Mouse (Mus musculus) adrenal gland (tissue): ENCODE results near the gene Tmub2.
"Not testable (repeated sequence)": the region's sequence is repeated elsewhere in the genome, so short reads cannot be mapped to it uniquely, and the experiment has no call there.

Source experiments
- intact Hi-C: fragments of 180-260 bp; cut with DNase I; formaldehyde crosslinking; loops from one replicate; pipeline ENCODE4 v1.15.1; 2025

Tmub2 gene

DNA sequence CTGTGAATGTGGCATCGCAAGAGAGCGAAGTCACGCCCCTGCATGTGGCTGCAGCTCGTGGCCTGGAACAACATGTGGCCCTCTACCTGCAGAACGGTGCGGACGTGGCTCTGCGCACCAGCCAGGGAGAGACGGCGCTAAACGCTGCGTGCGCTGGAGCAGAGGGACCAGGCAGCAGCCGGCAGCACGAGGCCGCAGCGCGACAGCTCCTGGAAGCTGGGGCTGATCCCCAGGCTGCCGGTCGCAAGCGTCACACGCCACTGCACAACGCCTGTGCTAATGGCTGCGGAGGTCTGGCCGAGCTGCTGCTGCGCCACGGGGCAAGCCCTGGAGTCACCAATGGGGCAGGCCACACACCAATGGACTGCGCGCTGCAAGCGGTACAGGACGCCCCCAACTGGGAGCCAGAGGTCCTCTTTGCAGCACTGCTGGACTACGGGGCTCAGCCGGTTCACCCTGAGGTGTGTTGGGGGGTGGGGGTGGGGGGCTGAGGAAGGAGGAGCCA lies 8.3 kb upstream of the Tmub2 start:
- intact Hi-C loops: no loop called here

DNA sequence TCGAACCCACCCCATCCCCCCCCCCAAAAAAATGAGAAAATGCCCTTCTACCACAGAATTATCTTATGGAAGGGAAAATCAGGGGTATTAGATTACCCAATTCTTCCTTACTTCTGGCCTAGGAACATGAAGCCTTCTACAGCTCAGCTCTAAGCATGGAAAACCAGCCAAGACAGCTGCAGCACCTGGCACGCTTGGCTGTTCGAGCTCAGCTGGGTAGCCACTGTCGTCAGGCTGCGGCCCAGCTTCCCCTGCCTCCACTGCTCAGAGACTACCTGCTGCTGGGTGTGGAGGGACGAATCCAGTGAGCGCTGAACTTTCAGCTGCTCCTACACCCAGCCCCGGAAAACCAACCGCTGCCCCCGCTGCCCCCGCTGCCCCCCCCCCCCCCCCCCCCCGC lies 7.0 kb upstream of the Tmub2 start:
- intact Hi-C loops: no loop called here

DNA sequence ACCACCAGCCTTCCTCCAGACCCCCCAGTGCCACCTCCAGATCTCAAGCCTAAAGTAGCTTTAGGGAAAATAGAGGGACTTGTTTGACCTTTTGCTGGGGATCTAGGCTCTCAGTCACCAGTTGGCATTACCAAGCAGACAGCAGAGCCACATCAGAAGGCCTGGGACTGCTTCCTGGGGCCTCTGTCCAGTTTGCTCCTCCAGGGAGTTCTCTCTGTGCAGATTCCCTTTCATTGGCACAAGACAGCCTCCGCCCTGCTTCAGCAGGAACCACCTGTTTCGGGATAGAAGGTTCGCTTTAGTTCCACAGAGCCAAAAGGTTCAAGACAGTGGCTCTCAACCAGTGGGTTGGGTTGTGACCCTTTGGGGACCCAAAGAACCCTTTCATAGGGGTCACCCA lies 5.1 kb upstream of the Tmub2 start:
- intact Hi-C loops: no loop called here

DNA sequence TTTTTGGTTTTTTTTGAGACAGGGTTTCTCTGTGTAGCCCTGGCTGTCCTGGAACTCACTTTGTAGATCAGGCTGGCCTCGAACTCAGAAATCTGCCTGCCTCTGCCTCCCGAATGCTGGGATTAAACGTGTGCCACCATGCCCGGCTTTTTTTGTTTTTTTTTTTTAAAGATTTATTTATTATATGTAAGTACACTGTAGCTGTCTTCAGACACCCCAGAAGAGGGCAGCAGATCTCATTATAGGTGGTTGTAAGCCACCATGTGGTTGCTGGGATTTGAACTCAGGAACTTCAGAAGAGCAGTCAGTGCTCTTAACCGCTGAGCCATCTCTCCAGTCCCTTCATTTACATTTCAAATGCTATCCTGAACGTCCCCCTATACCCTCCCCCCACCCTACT lies 4.5 kb upstream of the Tmub2 start:
- intact Hi-C loops: not testable (repeated sequence)

DNA sequence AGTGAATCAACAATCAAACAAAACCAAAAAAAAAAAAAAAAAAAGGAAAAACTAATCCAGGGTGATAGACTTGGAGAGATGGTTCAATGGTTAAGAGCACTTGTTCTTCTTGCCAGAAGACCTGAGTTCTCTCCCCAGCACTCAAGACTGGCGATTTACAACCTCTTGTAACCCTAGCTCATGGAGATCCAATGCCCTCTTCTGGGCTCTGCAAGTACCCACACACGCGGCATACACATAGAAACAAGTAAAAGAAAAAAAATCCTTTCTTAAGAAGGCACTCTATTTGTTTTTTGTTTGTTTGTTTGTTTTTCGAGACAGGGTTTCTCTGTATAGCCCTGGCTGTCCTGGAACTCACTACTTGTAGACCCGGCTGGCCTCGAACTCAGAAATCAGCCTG lies 809 bp upstream of the Tmub2 start:
- intact Hi-C loops: no loop called here

DNA sequence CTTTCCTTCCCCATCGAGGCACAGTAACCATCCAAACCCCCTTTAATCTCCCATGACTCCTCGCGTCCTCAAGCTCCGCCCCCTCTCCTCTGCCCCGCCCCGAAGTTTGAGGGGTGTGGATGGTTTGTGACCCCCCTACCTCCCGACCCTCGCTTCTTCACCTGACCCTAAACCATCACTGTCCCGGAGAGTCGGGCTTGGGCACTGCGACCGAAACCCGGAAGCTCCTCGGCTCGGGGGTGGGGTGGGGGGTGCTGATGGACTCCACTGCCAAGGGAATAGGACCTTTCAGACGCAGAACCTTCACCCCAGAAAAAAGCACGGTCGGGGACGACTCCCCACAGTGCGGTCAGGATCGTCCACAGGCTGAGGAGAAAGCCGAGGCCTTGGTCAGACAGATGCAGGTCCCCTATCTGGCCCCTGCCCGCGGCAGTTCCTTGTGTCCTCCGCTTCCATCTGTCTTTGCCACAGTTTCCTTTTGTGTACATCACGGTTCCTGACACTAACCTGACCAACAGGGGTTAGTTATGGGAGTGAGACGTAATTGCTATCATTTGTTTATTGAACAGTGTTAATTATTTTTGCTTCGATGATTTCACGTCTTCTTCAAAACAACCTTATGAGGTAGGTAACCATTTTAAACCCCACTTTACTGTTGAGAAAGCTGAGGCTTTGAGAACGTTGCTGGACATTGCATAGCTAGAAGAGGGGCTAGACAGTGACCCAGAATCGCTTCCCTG lies 534 bp downstream of the Tmub2 start:
- intact Hi-C loops: no loop called here

DNA sequence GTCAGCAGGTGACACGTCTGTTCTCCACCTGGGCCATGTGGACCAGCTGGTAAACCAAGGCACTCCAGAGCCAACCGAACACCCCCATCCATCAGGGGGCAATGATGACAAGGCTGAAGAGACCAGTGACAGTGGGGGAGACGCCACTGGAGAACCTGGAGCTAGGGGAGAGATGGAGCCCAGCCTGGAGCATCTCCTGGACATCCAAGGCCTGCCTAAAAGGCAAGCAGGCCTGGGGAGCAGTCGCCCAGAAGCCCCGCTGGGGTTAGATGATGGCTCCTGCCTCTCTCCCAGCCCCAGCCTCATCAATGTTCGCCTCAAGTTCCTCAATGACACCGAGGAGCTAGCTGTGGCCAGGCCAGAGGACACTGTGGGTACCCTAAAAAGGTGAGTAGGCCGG lies 2.8 kb downstream of the Tmub2 start:
- intact Hi-C loops: no loop called here

- intact Hi-C loops: no loop called here
These were observed 3.5 kb downstream of the Tmub2 start for GRCm38 (mm10) chr11:102288027-102288804.

DNA sequence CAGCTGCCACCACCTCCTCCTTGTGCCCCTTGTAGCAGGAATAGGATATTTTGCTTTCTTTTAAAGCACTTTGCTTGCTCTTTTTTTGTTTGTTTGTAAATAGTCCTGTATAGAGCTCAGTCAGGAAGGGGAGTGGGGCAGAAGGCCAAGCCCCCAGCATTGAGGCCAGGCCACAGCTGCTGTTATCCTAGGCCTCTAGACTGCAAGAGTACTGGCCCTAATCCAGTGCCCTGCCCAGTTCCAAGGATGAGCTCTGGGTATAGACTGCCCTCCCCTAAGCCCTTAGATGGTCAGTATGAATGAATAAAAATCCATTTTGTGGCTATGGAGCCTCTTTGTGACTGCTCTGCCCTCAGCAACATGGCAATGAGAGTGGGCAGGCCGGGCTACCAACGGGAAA lies 4.2 kb downstream of the Tmub2 start:
- intact Hi-C loops: no loop called here

DNA sequence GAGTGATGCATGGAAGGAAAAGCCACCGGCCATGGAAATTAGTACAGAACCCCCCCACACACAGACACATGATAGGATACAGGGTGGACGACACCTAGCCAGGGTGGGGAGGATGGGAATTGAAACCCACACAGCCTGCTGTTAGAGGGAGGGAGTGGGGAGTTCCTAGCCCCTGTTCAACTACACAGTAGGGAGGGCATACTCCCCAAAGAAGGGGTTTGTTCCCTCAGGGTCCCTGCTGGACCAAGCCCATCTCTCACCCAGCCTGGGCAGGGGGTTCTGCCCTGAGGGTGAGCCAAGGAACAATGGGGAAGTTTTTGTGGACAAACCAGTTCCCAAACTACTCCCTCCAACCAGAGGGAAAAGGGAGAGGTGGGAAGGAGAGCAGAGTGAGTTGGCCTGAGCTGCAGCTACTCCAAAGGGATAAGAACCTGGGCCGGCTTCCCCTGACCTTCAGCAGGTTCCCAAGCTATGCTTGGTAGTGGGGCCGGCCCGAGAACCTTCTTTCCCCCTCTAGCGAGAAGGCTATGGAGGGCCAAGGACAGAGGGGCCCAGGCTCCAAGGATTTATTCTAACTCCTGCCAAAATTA lies 4.9 kb downstream of the Tmub2 start:
- intact Hi-C loops: no loop called here

DNA sequence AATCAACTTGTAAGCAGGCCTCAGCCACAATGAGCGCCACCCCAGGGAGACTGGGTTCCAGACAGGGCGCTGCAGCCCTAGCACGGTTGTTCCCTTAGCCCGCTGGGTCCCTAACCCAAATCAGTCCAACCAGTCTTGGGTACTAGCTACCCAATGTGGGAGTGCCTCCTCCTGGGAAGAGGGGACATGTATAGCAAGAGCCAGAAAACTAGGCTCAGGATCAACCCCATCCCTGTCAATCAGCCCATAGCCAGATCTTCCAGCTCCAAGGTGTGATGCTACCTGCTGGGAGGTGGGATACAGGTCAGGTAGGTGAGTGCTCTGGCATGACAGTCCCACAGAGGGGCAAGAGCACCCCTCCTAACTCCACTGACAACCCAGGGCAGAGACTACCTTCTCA lies 5.4 kb downstream of the Tmub2 start:
- intact Hi-C loops: no loop called here

DNA sequence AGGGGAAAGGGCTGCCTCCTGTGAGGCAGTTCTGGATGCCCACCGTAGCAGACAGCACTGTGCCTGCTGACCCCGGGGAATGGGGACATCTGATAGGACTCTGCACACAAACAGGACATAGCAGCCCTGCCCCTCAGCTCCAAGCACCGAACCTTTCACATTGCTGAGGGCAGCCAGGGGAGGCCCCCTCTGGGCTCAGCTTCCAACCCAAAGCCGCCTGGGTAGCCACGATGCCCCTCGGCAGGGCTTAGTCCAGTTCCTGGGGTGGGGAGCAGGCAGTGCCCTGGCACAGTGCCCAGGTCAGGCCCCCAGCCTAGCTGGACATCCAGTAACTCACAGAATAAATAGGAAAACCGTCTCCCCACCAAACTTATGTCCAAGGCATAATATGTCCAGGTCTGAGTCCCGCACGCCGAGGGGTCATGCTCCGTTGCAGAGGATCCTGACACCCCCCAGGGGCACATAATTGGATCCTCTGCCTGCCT lies 6.4 kb downstream of the Tmub2 start:
- intact Hi-C loops: no loop called here

GRCm38 (mm10) chr11:102293971-102294370 lies 9.2 kb downstream of the Tmub2 start:
- intact Hi-C loops: no loop called here

- intact Hi-C loops: no loop called here
These were observed 9.7 kb downstream of the Tmub2 start for GRCm38 (mm10) chr11:102294416-102294815.

GRCm38 (mm10) chr11:102294887-102295597 lies 10.3 kb downstream of the Tmub2 start:
- intact Hi-C loops: no loop called here

DNA sequence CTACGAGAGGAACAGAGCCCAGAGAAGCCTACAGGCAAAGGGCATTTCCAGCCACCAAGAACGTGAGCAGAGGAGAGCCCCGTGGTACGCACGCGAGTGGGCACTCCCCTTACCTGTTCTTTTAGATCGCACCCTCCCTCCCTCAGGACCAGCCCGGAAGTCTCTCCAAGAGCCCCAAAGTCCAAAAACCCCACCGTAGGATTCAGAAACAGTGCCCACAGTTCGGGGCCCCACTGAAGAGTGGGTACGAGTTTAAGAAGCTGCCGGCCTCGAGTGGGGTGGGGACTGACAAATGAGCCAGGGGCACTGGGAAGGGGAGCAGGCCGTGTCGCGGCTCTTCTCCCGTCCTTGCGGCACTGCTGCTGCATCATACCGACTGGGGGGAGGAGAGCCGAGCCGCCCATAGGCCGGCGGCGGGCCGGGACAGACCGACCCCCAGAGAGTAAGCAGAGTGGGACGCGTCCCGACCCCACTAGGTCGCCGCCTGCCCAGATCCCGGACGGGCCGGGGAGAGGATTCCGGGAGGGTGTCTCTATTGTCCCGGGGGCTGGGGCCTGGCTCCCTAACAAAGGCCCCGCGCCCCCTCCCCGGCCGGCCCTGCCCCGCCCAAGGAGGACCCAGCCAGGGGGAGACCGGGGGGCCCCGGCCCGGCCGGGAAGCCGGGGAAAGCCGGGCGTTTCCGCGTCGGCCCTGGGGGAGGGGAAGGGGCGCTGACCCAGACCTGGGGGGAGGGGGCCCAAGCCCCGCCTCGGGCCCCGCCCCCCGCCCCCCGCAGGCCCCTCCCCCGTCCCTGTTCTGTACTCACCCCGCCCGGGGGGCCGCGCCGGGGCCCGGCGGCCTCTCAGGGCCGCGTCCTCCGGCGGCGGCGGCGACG lies 11.1 kb downstream of the Tmub2 start:
- intact Hi-C loops: no loop called here

DNA sequence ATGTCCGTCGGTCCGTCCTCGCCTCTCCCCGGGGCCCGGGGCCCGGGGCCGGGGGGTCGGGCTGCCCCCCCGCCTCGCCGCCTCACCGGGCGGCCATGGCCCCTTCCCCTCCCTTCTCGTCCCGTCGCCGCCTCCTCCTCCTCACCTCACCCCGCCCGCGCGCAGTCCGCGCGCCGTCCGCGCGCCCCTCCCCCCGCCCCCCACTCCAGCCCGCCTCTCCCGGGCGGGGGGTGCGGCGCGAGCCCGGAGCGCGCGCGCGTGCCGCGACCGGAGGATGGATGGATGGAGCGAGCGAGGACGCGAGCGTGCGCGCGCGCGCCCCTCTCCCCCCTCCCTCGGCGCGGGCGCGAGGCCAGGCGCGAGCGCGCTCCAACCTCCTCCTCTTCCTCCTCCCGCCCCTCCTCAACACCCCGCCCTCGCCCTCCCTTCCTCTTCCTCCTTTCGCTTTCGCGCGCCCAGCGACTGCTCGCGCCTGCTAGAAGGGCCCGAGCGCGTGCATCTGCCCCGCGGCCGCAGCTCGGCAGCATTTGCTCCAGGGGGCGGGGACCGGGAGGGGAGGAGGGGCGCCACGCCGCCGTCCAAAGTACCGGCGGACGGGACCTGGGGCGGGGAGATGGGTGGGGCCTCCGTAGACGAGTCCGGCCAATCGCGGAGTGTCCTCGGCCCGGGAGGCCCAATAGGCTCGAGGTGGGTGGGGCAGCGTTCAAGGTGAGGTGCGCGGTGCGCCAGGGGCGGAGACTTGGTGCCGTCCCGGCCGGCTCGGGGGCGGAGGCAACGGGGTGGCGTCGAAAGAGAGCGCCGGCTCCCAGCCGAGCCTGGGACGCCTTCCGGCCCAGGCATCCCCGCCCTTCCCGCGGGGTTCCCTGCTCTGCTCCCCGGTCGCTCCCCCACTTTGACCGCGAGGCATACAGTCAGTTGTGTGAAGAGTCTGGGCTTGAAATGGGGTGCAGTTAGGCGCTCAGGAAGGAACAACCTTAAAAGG lies 12.1 kb downstream of the Tmub2 start, which contains the start of gene Atxn7l3:
Atxn7l3 (minus strand) TSS at position 141 of the 982 bp plus-strand sequence.
- intact Hi-C loops: no loop called here

DNA sequence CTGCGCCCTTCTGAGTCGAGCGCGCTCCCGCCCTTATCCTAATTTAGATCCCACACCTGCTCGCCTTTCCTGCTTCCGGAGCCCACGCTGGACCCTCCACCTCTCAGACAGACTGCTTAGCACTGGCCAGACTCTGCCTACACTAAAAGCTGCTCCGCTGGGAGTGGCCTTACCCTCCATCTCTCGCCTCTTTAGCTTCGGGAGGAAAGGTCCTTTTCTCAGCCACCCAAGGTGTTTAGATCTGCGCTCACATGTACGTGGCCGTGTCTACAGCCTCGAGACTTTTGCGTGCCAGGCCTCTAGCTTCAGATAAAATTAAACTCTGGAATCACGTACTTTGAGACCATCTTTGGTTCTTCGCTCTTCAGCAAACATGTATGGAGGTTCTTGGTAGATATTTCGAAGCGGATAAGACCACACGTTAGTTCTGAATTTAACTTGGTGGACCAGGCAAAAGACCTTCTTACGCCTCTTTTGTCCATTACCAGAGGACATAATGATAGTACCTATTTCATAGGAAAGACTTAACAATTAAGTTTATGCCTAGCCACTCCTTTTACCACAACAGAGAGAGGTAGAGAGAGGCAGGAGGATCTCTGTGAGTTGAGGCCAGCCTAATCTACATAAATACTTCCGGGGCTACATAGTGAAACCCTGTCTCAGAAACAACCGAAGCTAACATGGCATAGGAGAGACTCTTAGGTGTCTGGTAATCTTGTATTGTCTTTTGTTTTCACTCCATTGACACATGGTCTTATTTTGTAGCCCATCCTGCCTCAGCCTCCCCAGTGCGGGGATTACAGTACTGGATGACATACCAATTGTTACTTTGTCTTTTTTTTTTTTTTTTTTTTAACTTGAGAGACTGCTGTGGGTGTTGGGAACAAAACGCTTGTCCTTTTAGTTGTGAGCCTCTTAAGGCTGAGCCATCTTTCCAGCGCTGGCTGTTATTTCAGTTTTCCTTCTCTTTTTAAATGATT lies 13.1 kb downstream of the Tmub2 start:
- intact Hi-C loops: no loop called here
